In genomic region chr13:57448906-57449305, GRCm38 (mm10) we compare ENCODE assay signal across 27 mouse cellular contexts.
DNase-seq lines count a peak whose midpoint lies in the region; ATAC-seq and TF ChIP-seq lines count a peak whose summit lies in the region.
"Had no signal": no experiment of that assay in that cellular context is flagged by ENCODE, and none has a peak within 500 bp of the region (broad histone marks: within the 10 kb centered on the region; RNA-seq: fewer than 3 reads in every experiment).

No protein-coding gene starts in this region.

- peak overlapping the region; percentile 64 for H3K27ac ChIP-seq in midbrain, embryonic 12.5 days (replicated peaks)
- H3K27ac ChIP-seq in midbrain, embryonic 11.5 days (ENCODE audit: low read depth, low read length), result no peak overlapping the region
- peak overlapping the region; percentile 81 for H3K27ac ChIP-seq in hindbrain, embryonic 13.5 days
- H3K27ac ChIP-seq in hindbrain, postnatal 0 days, result 0 out of 2 replicates have a peak overlapping the region, but pooled peaks have one; percentile 11
- peak overlapping the region; percentile 75 for H3K27ac ChIP-seq in neural tube, embryonic 15.5 days (replicated peaks)
- H3K27ac ChIP-seq: embryonic facial prominence, embryonic 12.5 days; forebrain, embryonic 13.5 days; layer of hippocampus, adult 2 months; limb, embryonic 15.5 days; liver, embryonic 14.5 days had no signal

- TF ChIP-seq CTCF in hindbrain, postnatal 0 days (IDR thresholded peaks at IDR 0.05; ENCODE audit: low read depth), result no peak

- H3K27me3 ChIP-seq in midbrain, embryonic 12.5 days, result peaks cover 11% of the 10 kb centered on the region; the same call in 1 of the 2 replicates
- no peaks in the 10 kb centered on the region for H3K27me3 ChIP-seq in midbrain, embryonic 11.5 days (ENCODE audit: control insufficient read depth, insufficient read depth, low read length)
- H3K27me3 ChIP-seq in hindbrain, embryonic 13.5 days, result no peaks in the 10 kb centered on the region
- no peaks in the 10 kb centered on the region for H3K27me3 ChIP-seq in hindbrain, postnatal 0 days (ENCODE audit: insufficient read depth, low read length)
- H3K27me3 ChIP-seq in neural tube, embryonic 15.5 days (replicated peaks), result no peaks in the 10 kb centered on the region
- H3K27me3 ChIP-seq: CH12.LX; megakaryocyte, embryonic 14.5 days; Patski had no signal

- no peak overlapping the region for H3K9ac ChIP-seq in midbrain, embryonic 12.5 days (replicated peaks)
- H3K9ac ChIP-seq in midbrain, embryonic 11.5 days (ENCODE audit: low read length), result no peak overlapping the region
- H3K9ac ChIP-seq in hindbrain, embryonic 13.5 days, result no peak overlapping the region
- H3K9ac ChIP-seq in hindbrain, postnatal 0 days (replicated peaks; ENCODE audit: low read length), result no peak overlapping the region
- H3K9ac ChIP-seq in neural tube, embryonic 15.5 days (replicated peaks), result no peak overlapping the region
- H3K9ac ChIP-seq: embryonic facial prominence, embryonic 12.5 days; forebrain, embryonic 13.5 days; limb, embryonic 15.5 days; liver, embryonic 14.5 days; lung, embryonic 14.5 days had no signal

- H3K4me2 ChIP-seq in midbrain, embryonic 12.5 days (replicated peaks), result no peak overlapping the region
- H3K4me2 ChIP-seq in midbrain, embryonic 11.5 days, result no peak overlapping the region
- H3K4me2 ChIP-seq in hindbrain, embryonic 13.5 days, result no peak overlapping the region
- H3K4me2 ChIP-seq in hindbrain, postnatal 0 days (ENCODE audit: low read depth, low read length), result no peak overlapping the region
- no peak overlapping the region for H3K4me2 ChIP-seq in neural tube, embryonic 15.5 days
- H3K4me2 ChIP-seq: embryonic facial prominence, embryonic 12.5 days; forebrain, embryonic 13.5 days; heart, embryonic 11.5 days; limb, embryonic 15.5 days; lung, embryonic 14.5 days had no signal

- no peak for ATAC-seq in midbrain, embryonic 12.5 days (ENCODE audit: low FRiP score, low read depth)
- no peak for ATAC-seq in midbrain, embryonic 11.5 days (ENCODE audit: low FRiP score)
- peak; percentile 75; the same call in 1 of the 2 replicates for ATAC-seq in hindbrain, embryonic 13.5 days (ENCODE audit: low FRiP score)
- no peak for ATAC-seq in hindbrain, postnatal 0 days
- no peak; the same call in 1 of the 2 replicates for ATAC-seq in neural tube, embryonic 15.5 days (ENCODE audit: low FRiP score)
- ATAC-seq: forebrain, embryonic 13.5 days; intestine, embryonic 16.5 days; Patski had no signal

- H3K4me1 ChIP-seq in midbrain, embryonic 12.5 days, result peaks cover 28% of the 10 kb centered on the region
- H3K4me1 ChIP-seq in midbrain, embryonic 11.5 days (ENCODE audit: control insufficient read depth, insufficient read depth, low read length), result peaks cover 9% of the 10 kb centered on the region
- peaks cover 39% of the 10 kb centered on the region for H3K4me1 ChIP-seq in hindbrain, embryonic 13.5 days (replicated peaks)
- H3K4me1 ChIP-seq in hindbrain, postnatal 0 days (ENCODE audit: insufficient read depth, low read length), result no peaks in the 10 kb centered on the region
- peaks cover 42% of the 10 kb centered on the region for H3K4me1 ChIP-seq in neural tube, embryonic 15.5 days
- H3K4me1 ChIP-seq: megakaryocyte, embryonic 14.5 days had no signal

- DNase-seq in midbrain, embryonic 11.5 days (ENCODE audit: low spot score, missing footprints), result no peak
- DNase-seq in hindbrain, postnatal 0 days (ENCODE audit: low spot score), result peak; percentile 39
- DNase-seq in frontal cortex, adult 2 months (ENCODE audit: extremely low spot score in 1 of 2, low spot score in 1 of 2), result no peak
- no peak for DNase-seq in right cerebral cortex, postnatal 25 days
- DNase-seq: adrenal gland, adult 2 months; B cell, adult 2 months; cerebellum, adult 18-20 months; cerebellum, postnatal 14 days; gastrocnemius, postnatal 14 days; kidney, postnatal 25 days; layer of hippocampus, postnatal 36 days; lung, embryonic 14.5 days; lung, postnatal 36 days had no signal

- no peak overlapping the region for H3K4me3 ChIP-seq in midbrain, embryonic 12.5 days
- H3K4me3 ChIP-seq in midbrain, embryonic 11.5 days (ENCODE audit: low read depth, low read length), result no peak overlapping the region
- no peak overlapping the region for H3K4me3 ChIP-seq in hindbrain, embryonic 13.5 days
- H3K4me3 ChIP-seq in hindbrain, postnatal 0 days (ENCODE audit: low read length), result no peak overlapping the region
- no peak overlapping the region for H3K4me3 ChIP-seq in neural tube, embryonic 15.5 days (replicated peaks)
- H3K4me3 ChIP-seq: embryonic facial prominence, embryonic 12.5 days; forebrain, embryonic 13.5 days; layer of hippocampus, adult 2 months; limb, embryonic 15.5 days; megakaryocyte, embryonic 14.5 days had no signal

- H3K9me3 ChIP-seq in midbrain, embryonic 12.5 days, result no peaks in the 10 kb centered on the region
- no peaks in the 10 kb centered on the region for H3K9me3 ChIP-seq in midbrain, embryonic 11.5 days (ENCODE audit: control insufficient read depth, low read length)
- H3K9me3 ChIP-seq in hindbrain, embryonic 13.5 days, result no peaks in the 10 kb centered on the region
- no peaks in the 10 kb centered on the region for H3K9me3 ChIP-seq in hindbrain, postnatal 0 days (ENCODE audit: low read length)
- no peaks in the 10 kb centered on the region for H3K9me3 ChIP-seq in neural tube, embryonic 15.5 days (replicated peaks)
- H3K9me3 ChIP-seq: embryonic facial prominence, embryonic 12.5 days; forebrain, embryonic 13.5 days; limb, embryonic 15.5 days had no signal

- H3K36me3 ChIP-seq in midbrain, embryonic 12.5 days, result no peaks in the 10 kb centered on the region
- no peaks in the 10 kb centered on the region for H3K36me3 ChIP-seq in midbrain, embryonic 11.5 days (ENCODE audit: control insufficient read depth, insufficient read depth, low read length)
- no peaks in the 10 kb centered on the region for H3K36me3 ChIP-seq in hindbrain, embryonic 13.5 days
- no peaks in the 10 kb centered on the region for H3K36me3 ChIP-seq in hindbrain, postnatal 0 days (ENCODE audit: insufficient read depth, low read length)
- H3K36me3 ChIP-seq in neural tube, embryonic 15.5 days, result no peaks in the 10 kb centered on the region
- H3K36me3 ChIP-seq: embryonic facial prominence, embryonic 12.5 days; G1E; limb, embryonic 15.5 days had no signal

- 79% methylated on average over 7 of the region's 7 CpGs for WGBS in midbrain, embryonic 12.5 days
- WGBS in midbrain, embryonic 11.5 days, result 85% methylated on average over 7 of the region's 7 CpGs
- WGBS in hindbrain, embryonic 13.5 days, result 59% methylated on average over 7 of the region's 7 CpGs
- WGBS in hindbrain, postnatal 0 days, result 59% methylated on average over 7 of the region's 7 CpGs
- WGBS in neural tube, embryonic 15.5 days, result 56% methylated on average over 7 of the region's 7 CpGs
